Mouse (Mus musculus): ENCODE data around the gene Aox2. TPM values are rescaled to one million over a fixed set of nuclear protein-coding genes. Genes with fewer than 3 reads are reported as not detected.
"Not testable (repeated sequence)": the region's sequence is repeated elsewhere in the genome, so short reads cannot be mapped to it uniquely, and the experiment has no call there.

Gene Aox2
- polyA plus RNA-seq, 1 experiment from 2014 or later, result 0.05 TPM

- H3K27ac ChIP-seq, result no peak overlapping the region
- DNase-seq (ENCODE audit: low spot score) (no peak), ATAC-seq (ENCODE audit: low FRiP score) (no peak)
- H3K9ac ChIP-seq, result no peak overlapping the region
- no peak overlapping the region for H3K4me2 ChIP-seq (replicated peaks)
- no peaks in the 10 kb centered on the region for H3K36me3 ChIP-seq (replicated peaks; ENCODE audit: control insufficient read depth, insufficient read depth)
- no peaks in the 10 kb centered on the region for H3K27me3 ChIP-seq (ENCODE audit: control insufficient read depth, insufficient read depth, low read length)
- no peaks in the 10 kb centered on the region for H3K9me3 ChIP-seq (ENCODE audit: control insufficient read depth, low read length)
- 86% methylated on average over 19 of the region's 19 CpGs for WGBS
- H3K4me1 ChIP-seq (replicated peaks; ENCODE audit: control insufficient read depth, insufficient read depth, low read length), result no peaks in the 10 kb centered on the region
- H3K4me3 ChIP-seq (replicated peaks; ENCODE audit: low read length), result no peak overlapping the region
These were observed 81.1 kb downstream of the Aox2 start for GRCm38 (mm10) chr1:58358958-58359901.

GRCm38 (mm10) chr1:58362296-58362695 lies 84.2 kb downstream of the Aox2 start:
- Histone ChIP-seq H3K4me2 (replicated peaks) (no peak overlapping the region), H3K4me1 (replicated peaks; ENCODE audit: control insufficient read depth, insufficient read depth, low read length) (no peaks in the 10 kb centered on the region), H3K9me3 (ENCODE audit: control insufficient read depth, low read length) (no peaks in the 10 kb centered on the region), H3K9ac (no peak overlapping the region), H3K27ac (no peak overlapping the region), H3K4me3 (replicated peaks; ENCODE audit: low read length) (no peak overlapping the region), H3K27me3 (ENCODE audit: control insufficient read depth, insufficient read depth, low read length) (no peaks in the 10 kb centered on the region), H3K36me3 (replicated peaks; ENCODE audit: control insufficient read depth, insufficient read depth) (no peaks in the 10 kb centered on the region)
- ATAC-seq (ENCODE audit: low FRiP score) (no peak), DNase-seq (ENCODE audit: low spot score) (no peak)
- WGBS, result 48% methylated on average over 4 of the region's 4 CpGs

DNA sequence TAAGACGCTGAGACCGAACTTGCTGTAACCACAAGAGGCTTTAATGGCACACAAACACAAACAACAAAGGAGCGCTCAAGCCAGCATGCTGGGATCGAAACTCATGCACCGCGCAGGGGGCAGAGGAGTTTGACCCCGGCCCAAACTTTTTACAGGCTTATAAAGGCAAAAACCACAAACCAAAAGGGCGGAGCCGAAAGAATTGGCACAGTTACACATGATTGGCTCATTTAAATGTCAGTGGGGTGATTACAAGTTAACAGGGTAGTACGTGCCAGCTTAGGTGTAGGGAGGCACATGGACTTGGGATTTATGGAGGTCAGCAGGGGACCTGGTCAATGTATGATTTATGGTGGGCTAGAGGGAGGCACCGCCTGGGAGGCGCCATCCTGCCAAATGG lies 86.4 kb downstream of the Aox2 start:
- no peak for ATAC-seq (ENCODE audit: low FRiP score)
- Histone ChIP-seq H3K4me3 (replicated peaks; ENCODE audit: low read length) (no peak overlapping the region), H3K4me2 (replicated peaks) (no peak overlapping the region), H3K9me3 (ENCODE audit: control insufficient read depth, low read length) (no peaks in the 10 kb centered on the region), H3K9ac (no peak overlapping the region), H3K4me1 (replicated peaks; ENCODE audit: control insufficient read depth, insufficient read depth, low read length) (no peaks in the 10 kb centered on the region), H3K27ac (no peak overlapping the region), H3K27me3 (ENCODE audit: control insufficient read depth, insufficient read depth, low read length) (no peaks in the 10 kb centered on the region), H3K36me3 (replicated peaks; ENCODE audit: control insufficient read depth, insufficient read depth) (no peaks in the 10 kb centered on the region)
- no peak for DNase-seq (ENCODE audit: low spot score)
- WGBS, result 90% methylated on average over 12 of the region's 12 CpGs

GRCm38 (mm10) chr1:58365829-58366228 lies 87.7 kb downstream of the Aox2 start:
- H3K36me3 ChIP-seq (replicated peaks; ENCODE audit: control insufficient read depth, insufficient read depth), result no peaks in the 10 kb centered on the region
- ATAC-seq (ENCODE audit: low FRiP score) (no peak), DNase-seq (ENCODE audit: low spot score) (no peak)
- H3K9me3 ChIP-seq (ENCODE audit: control insufficient read depth, low read length), result no peaks in the 10 kb centered on the region
- H3K27ac ChIP-seq, result no peak overlapping the region
- H3K27me3 ChIP-seq (ENCODE audit: control insufficient read depth, insufficient read depth, low read length), result no peaks in the 10 kb centered on the region
- H3K9ac ChIP-seq, result no peak overlapping the region
- H3K4me1 ChIP-seq (replicated peaks; ENCODE audit: control insufficient read depth, insufficient read depth, low read length), result no peaks in the 10 kb centered on the region
- no peak overlapping the region for H3K4me2 ChIP-seq (replicated peaks)
- WGBS, result 98% methylated on average over 3 of the region's 3 CpGs
- no peak overlapping the region for H3K4me3 ChIP-seq (replicated peaks; ENCODE audit: low read length)

DNA sequence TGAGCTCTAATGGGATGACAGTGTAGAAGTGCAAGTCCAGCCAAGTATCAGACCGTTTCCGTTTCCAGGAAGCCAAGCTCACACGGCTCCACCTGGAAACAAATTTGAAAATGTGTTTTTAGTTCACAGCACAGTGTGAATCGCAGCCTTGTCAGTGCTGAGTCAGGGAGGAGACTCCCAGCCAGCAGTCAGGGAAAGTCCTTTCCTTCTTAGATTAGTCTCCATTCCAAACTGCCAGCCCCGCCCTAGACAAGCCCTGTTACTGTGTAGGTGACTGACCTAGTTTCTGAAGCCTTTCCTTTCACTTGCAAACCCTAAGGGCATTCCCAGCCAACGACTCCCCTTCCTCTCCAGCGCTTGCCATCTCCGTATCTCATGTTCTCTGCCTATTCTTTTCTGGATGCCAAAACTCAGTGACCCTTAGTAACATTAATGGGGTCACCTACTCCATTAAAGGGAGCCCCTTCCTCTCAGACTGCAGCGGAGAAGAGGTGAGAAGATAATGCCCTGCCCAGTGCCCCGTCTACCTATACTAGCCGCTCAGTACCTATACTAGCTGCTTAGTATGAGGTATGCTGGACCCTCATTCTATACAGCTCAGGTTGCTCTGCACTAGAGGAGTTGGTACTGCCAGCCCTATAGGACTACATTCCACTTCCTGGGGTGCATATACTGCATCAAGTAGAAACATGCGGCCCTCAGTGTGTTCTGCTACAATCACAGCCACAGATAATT lies 88.8 kb downstream of the Aox2 start:
- no peak overlapping the region for H3K27ac ChIP-seq
- H3K4me1 ChIP-seq (replicated peaks; ENCODE audit: control insufficient read depth, insufficient read depth, low read length), result no peaks in the 10 kb centered on the region
- 85% methylated on average over 12 of the region's 12 CpGs for WGBS
- no peak overlapping the region for H3K9ac ChIP-seq
- no peaks in the 10 kb centered on the region for H3K9me3 ChIP-seq (ENCODE audit: control insufficient read depth, low read length)
- no peaks in the 10 kb centered on the region for H3K27me3 ChIP-seq (ENCODE audit: control insufficient read depth, insufficient read depth, low read length)
- no peak overlapping the region for H3K4me2 ChIP-seq (replicated peaks)
- ATAC-seq (ENCODE audit: low FRiP score) (no peak), DNase-seq (ENCODE audit: low spot score) (no peak)
- H3K36me3 ChIP-seq (replicated peaks; ENCODE audit: control insufficient read depth, insufficient read depth), result no peaks in the 10 kb centered on the region
- no peak overlapping the region for H3K4me3 ChIP-seq (replicated peaks; ENCODE audit: low read length)

- H3K27me3 ChIP-seq (ENCODE audit: control insufficient read depth, insufficient read depth, low read length), result no peaks in the 10 kb centered on the region
- DNase-seq (ENCODE audit: low spot score), result no peak
- no peaks in the 10 kb centered on the region for H3K4me1 ChIP-seq (replicated peaks; ENCODE audit: control insufficient read depth, insufficient read depth, low read length)
- no peak for ATAC-seq (ENCODE audit: low FRiP score)
- 77% methylated on average over 2 of the region's 2 CpGs for WGBS
- H3K4me2 ChIP-seq (replicated peaks), result no peak overlapping the region
- H3K36me3 ChIP-seq (replicated peaks; ENCODE audit: control insufficient read depth, insufficient read depth), result no peaks in the 10 kb centered on the region
- no peaks in the 10 kb centered on the region for H3K9me3 ChIP-seq (ENCODE audit: control insufficient read depth, low read length)
- H3K4me3 ChIP-seq (replicated peaks; ENCODE audit: low read length), result no peak overlapping the region
- H3K27ac ChIP-seq, result no peak overlapping the region
- H3K9ac ChIP-seq, result no peak overlapping the region
These were observed 91.6 kb downstream of the Aox2 start for GRCm38 (mm10) chr1:58369716-58370115.

DNA sequence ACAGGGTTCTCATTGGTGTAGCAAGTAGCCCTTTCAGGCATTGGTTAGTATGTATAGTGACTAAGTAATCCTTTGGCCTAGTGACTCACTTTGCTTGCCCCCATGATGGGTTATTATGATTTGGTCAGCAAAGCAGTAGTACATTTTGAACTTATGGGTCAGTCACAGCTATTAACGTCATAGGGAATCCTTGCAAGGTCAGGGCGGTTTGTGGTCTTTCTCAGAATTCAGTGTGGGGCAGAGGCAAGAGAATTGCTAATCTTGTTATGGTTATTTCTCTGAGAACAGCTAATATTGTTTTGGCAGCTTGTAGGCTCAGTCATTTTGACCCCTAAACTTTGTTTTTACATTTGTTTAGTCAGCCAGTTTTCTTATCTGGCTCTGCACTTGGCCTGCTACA lies 96.1 kb downstream of the Aox2 start:
- not testable (repeated sequence) for H3K27me3 ChIP-seq (ENCODE audit: control insufficient read depth, insufficient read depth, low read length); H3K27ac ChIP-seq; ATAC-seq (ENCODE audit: low FRiP score); DNase-seq (ENCODE audit: low spot score); H3K4me3 ChIP-seq (replicated peaks; ENCODE audit: low read length); H3K4me2 ChIP-seq (replicated peaks); H3K9ac ChIP-seq; H3K36me3 ChIP-seq (replicated peaks; ENCODE audit: control insufficient read depth, insufficient read depth); H3K4me1 ChIP-seq (replicated peaks; ENCODE audit: control insufficient read depth, insufficient read depth, low read length); H3K9me3 ChIP-seq (ENCODE audit: control insufficient read depth, low read length)
- WGBS, result 81% methylated on average over 2 of the region's 2 CpGs

DNA sequence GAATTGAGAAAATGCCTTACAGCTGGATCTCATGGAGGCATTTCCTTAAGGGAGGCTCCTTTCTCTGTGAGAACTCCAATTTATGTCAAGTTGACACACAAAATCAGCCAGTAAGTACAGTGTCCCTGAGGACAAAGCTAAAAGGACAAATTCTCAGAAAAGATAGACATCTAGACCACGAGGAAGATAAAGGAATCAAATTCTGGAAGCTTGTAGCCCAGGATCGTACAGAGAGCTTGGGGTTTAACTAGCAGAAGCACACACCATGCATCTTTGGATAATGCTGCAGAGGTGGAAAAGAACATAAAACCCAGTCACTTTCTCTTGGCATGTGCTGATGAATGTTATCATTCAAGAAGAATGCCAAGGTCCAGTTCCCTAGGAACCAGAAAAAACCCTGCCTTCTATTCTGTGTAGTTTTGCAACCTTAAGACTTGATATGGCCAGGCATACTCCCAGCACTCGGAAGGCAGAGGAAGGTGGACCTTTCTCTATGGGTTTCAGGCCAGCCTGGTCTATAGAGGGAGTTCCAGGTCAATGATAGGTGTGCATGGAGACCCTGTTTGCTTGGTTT lies 97.5 kb downstream of the Aox2 start:
- 81% methylated on average over 3 of the region's 3 CpGs for WGBS
- Histone ChIP-seq H3K9ac (no peak overlapping the region), H3K4me3 (replicated peaks; ENCODE audit: low read length) (no peak overlapping the region), H3K27me3 (ENCODE audit: control insufficient read depth, insufficient read depth, low read length) (no peaks in the 10 kb centered on the region), H3K27ac (no peak overlapping the region), H3K4me1 (replicated peaks; ENCODE audit: control insufficient read depth, insufficient read depth, low read length) (no peaks in the 10 kb centered on the region), H3K9me3 (ENCODE audit: control insufficient read depth, low read length) (no peaks in the 10 kb centered on the region), H3K36me3 (replicated peaks; ENCODE audit: control insufficient read depth, insufficient read depth) (no peaks in the 10 kb centered on the region), H3K4me2 (replicated peaks) (no peak overlapping the region)
- DNase-seq (ENCODE audit: low spot score) (no peak), ATAC-seq (ENCODE audit: low FRiP score) (no peak)

- H3K4me1 ChIP-seq (replicated peaks; ENCODE audit: control insufficient read depth, insufficient read depth, low read length), result no peaks in the 10 kb centered on the region
- DNase-seq (ENCODE audit: low spot score), result no peak
- no peaks in the 10 kb centered on the region for H3K27me3 ChIP-seq (ENCODE audit: control insufficient read depth, insufficient read depth, low read length)
- no peak overlapping the region for H3K4me3 ChIP-seq (replicated peaks; ENCODE audit: low read length)
- no peak overlapping the region for H3K4me2 ChIP-seq (replicated peaks)
- no peaks in the 10 kb centered on the region for H3K36me3 ChIP-seq (replicated peaks; ENCODE audit: control insufficient read depth, insufficient read depth)
- 70% methylated on average over 5 of the region's 5 CpGs for WGBS
- H3K27ac ChIP-seq, result no peak overlapping the region
- H3K9me3 ChIP-seq (ENCODE audit: control insufficient read depth, low read length), result no peaks in the 10 kb centered on the region
- no peak for ATAC-seq (ENCODE audit: low FRiP score)
- no peak overlapping the region for H3K9ac ChIP-seq
These were observed 104.6 kb downstream of the Aox2 start for GRCm38 (mm10) chr1:58382586-58383281.
